Mouse (Mus musculus) heart, adult 2 months (tissue): ENCODE measurements around the gene Fam181a.

ENCODE experiments used
- CTCF ChIP-seq: fragments of 200-600 bp; IDR thresholded peaks from 2 replicates; pipeline ENCODE4 v1.8.1; 2022; ENCODE audit warnings: antibody characterized with exemption, mild to moderate bottlenecking, moderate library complexity
- POLR2A ChIP-seq: fragments of 200-500 bp; IDR thresholded peaks from 2 replicates; pipeline ENCODE4 v1.6.1; 2011; ENCODE audit warnings: mild to moderate bottlenecking, low read depth, low read length, control low read depth; ENCODE audit not compliant: insufficient read depth

DNA sequence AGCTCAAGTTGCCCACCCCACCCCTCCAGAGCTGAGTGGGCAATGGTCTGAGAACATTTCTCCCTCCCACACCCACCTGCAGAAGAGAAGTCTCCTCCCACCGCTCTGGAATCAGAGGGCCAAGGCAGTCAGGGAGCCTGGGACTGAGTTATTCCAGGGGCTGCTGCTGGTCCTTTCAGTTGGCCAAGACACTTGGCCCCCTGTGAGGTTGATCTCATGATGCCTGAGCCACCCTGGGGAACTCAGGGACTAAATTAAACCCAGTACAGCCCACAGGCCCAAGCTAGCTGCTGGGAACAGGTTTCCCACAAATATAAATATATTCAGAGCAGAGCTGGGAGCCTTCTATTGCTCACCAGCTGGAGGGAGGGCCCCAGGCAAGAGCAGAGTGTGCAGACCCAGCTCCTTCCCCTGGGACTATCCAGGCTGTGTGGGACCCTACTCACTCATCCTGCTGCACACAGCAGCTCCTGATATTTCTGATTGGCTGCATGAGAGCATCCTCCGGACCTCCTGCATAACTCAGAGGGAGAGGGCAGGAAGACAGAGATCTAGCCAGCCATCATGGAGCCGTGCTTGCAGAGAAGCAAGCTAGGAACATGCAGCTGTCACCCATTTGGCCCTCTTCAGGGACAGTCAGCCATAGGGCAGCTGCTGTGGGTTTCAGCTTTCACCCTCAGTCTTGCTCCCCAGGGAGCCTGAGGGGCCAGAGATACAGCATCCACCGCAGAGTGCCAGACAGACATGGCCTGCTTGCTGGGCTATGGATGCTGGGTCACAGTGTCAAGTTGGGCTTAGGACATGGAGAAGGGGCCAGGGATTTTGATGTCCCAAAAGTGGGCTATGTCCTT lies 48.4 kb downstream of the Fam181a start:
- TF ChIP-seq CTCF: no peak
- TF ChIP-seq POLR2A: peak; percentile 30; the same call in 1 of the 2 replicates
